In genomic region chr7:63956981-63957713, GRCm38 (mm10) we compare ENCODE assay signal across 9 mouse cellular contexts. TPM values are rescaled to one million over a fixed set of nuclear protein-coding genes. Genes with fewer than 3 reads are reported as not detected.
A peak's percentile ranks its signal among the peaks of the same experiment; 100 is the strongest.
DNase-seq lines count a peak whose midpoint lies in the region; ATAC-seq lines count a peak whose summit lies in the region.
"Had no signal": no experiment of that assay in that cellular context is flagged by ENCODE, and none has a peak within 500 bp of the region (broad histone marks: within the 10 kb centered on the region; RNA-seq: fewer than 3 reads in every experiment).

No protein-coding gene starts in this region.

- H3K4me3 ChIP-seq in embryonic facial prominence, embryonic 14.5 days (ENCODE audit: low read depth, low read length): no peak overlapping the region
- H3K4me3 ChIP-seq in midbrain, embryonic 10.5 days: peak overlapping the region; percentile 47

- no peaks in the 10 kb centered on the region for H3K9me3 ChIP-seq in embryonic facial prominence, embryonic 14.5 days (ENCODE audit: control insufficient read depth, low read length)
- no peaks in the 10 kb centered on the region for H3K9me3 ChIP-seq in midbrain, embryonic 10.5 days (replicated peaks)

- WGBS in embryonic facial prominence, embryonic 14.5 days: 22% methylated on average over 16 of the region's 16 CpGs
- WGBS in midbrain, embryonic 10.5 days: 7% methylated on average over 16 of the region's 16 CpGs

- peak; percentile 85 for ATAC-seq in embryonic facial prominence, embryonic 14.5 days (ENCODE audit: low read depth)
- no peak for ATAC-seq in activated CD4-positive, CD25-positive, alpha-beta regulatory T cell, adult 4 months

- H3K4me1 ChIP-seq in embryonic facial prominence, embryonic 14.5 days (ENCODE audit: control insufficient read depth, insufficient read depth, low read length): no peaks in the 10 kb centered on the region
- H3K4me1 ChIP-seq in midbrain, embryonic 10.5 days: peaks cover 48% of the 10 kb centered on the region

- 0 out of 2 replicates have a peak overlapping the region, but pooled peaks have one; percentile 3 for H3K4me2 ChIP-seq in embryonic facial prominence, embryonic 14.5 days (ENCODE audit: low read depth, low read length)

- H3K9ac ChIP-seq in embryonic facial prominence, embryonic 14.5 days (ENCODE audit: low read depth, low read length): no peak overlapping the region

- H3K27me3 ChIP-seq in embryonic facial prominence, embryonic 14.5 days (replicated peaks; ENCODE audit: control insufficient read depth, insufficient read depth, low read length): no peaks in the 10 kb centered on the region
- H3K27me3 ChIP-seq in midbrain, embryonic 10.5 days (ENCODE audit: low read depth, poor library complexity, severe bottlenecking): no peaks in the 10 kb centered on the region

- H3K27ac ChIP-seq in embryonic facial prominence, embryonic 14.5 days (replicated peaks; ENCODE audit: low read depth, low read length): 0 out of 2 replicates have a peak overlapping the region, but pooled peaks have one; percentile 21
- peak overlapping the region; percentile 98 for H3K27ac ChIP-seq in midbrain, embryonic 10.5 days (replicated peaks)
- H3K27ac ChIP-seq: macrophage had no signal

- peak; percentile 76 to 83 for DNase-seq in lung, adult 18-20 months
- no peak for DNase-seq in lung, postnatal 10 days
- DNase-seq in embryonic facial prominence, embryonic 14.5 days (ENCODE audit: low spot score): peak; percentile 80
- DNase-seq in layer of hippocampus, postnatal 10 days (ENCODE audit: low spot score in 2 of 2): peak; percentile 60 to 67
- peak; percentile 91 for DNase-seq in midbrain, embryonic 10.5 days (ENCODE audit: low spot score)
- peak; percentile 56 for DNase-seq in testis, postnatal 14 days (ENCODE audit: low spot score)
- DNase-seq in spleen, adult 12 weeks (ENCODE audit: low spot score): no peak

- H3K36me3 ChIP-seq in embryonic facial prominence, embryonic 14.5 days (ENCODE audit: control insufficient read depth, insufficient read depth, low read length): no peaks in the 10 kb centered on the region
- no peaks in the 10 kb centered on the region for H3K36me3 ChIP-seq in midbrain, embryonic 10.5 days

RNA-seq across cellular contexts. Expression of gene Klf13, which starts 18.4 kb away (rescaled TPM):
- 27.6 and 30.1 TPM in 2 replicates for polyA plus RNA-seq in embryonic facial prominence, embryonic 14.5 days (2014; fragmentation: Nextera tagmentation; extraction: Ambion mirVana)
- total RNA-seq in layer of hippocampus, postnatal 10 days (2021): 100 to 1,000 TPM; 129 to 136 TPM
- polyA plus RNA-seq in midbrain, embryonic 10.5 days (2016; fragmentation: Nextera tagmentation; extraction: Ambion mirVana): 29.6 and 34.1 TPM in 2 replicates
- 100 to 1,000 TPM; 153 to 178 TPM for polyA plus RNA-seq in activated CD4-positive, CD25-positive, alpha-beta regulatory T cell, adult 4 months (2017; shearing (Covaris generic))

RNA-seq across cellular contexts. Expression of gene E030018B13Rik, which starts 40.5 kb away (rescaled TPM):
- not detected in 2 replicates for polyA plus RNA-seq in embryonic facial prominence, embryonic 14.5 days (2014; fragmentation: Nextera tagmentation; extraction: Ambion mirVana)
- total RNA-seq in layer of hippocampus, postnatal 10 days (2021): not detected
- not detected in 2 replicates for polyA plus RNA-seq in midbrain, embryonic 10.5 days (2016; fragmentation: Nextera tagmentation; extraction: Ambion mirVana)
- under 1 TPM in 1 of 2 experiments, not detected in 1; 0.56 TPM for polyA plus RNA-seq in activated CD4-positive, CD25-positive, alpha-beta regulatory T cell, adult 4 months (2017; shearing (Covaris generic))
- polyA plus RNA-seq: macrophage had no signal

Comparison
In these comparisons a context has a peak if more than half of its experiments do, and no peak if none do; other contexts are left out.
1. DNase-seq: peak in lung, adult 18-20 months (2 of 2), embryonic facial prominence, embryonic 14.5 days (single experiment), layer of hippocampus, postnatal 10 days (2 of 2), midbrain, embryonic 10.5 days (single experiment) and testis, postnatal 14 days (single experiment); none in lung, postnatal 10 days (single experiment) and spleen, adult 12 weeks (single experiment).